Mouse (Mus musculus) hindbrain, embryonic 15.5 days (tissue): Measurements from ENCODE around the gene Bnip2. TPM values are rescaled to one million over a fixed set of nuclear protein-coding genes. Genes with fewer than 3 reads are reported as not detected.

Experiments
- ATAC-seq: fragments of 200-750 bp; cut with Nextera tagmentation; 2 replicates; pipeline ENCODE4 v1.8.0; 2017; ENCODE audit warnings: low read depth, moderate number of reproducible peaks, moderate TSS enrichment; ENCODE audit not compliant: low FRiP score
- H3K27ac ChIP-seq: fragments of 300-500 bp; sonication (generic); replicated peaks from 2 replicates; pipeline ENCODE4 v1.5.1; 2015; ENCODE audit warnings: mild to moderate bottlenecking, inconsistent platforms
- H3K27me3 ChIP-seq: fragments of 300-500 bp; sonication (generic); 2 replicates; pipeline ENCODE4 v1.6.1; 2015; ENCODE audit warnings: control low read depth, inconsistent platforms
- H3K36me3 ChIP-seq: fragments of 300-500 bp; sonication (generic); 2 replicates; pipeline ENCODE4 v1.6.1; 2015; ENCODE audit warnings: control low read depth, inconsistent platforms
- H3K4me1 ChIP-seq: fragments of 300-500 bp; sonication (generic); replicated peaks from 2 replicates; pipeline ENCODE4 v1.6.1; 2015; ENCODE audit warnings: control low read depth, inconsistent platforms
- H3K4me2 ChIP-seq: fragments of 300-500 bp; sonication (generic); 2 replicates; pipeline ENCODE4 v1.6.1; 2015; ENCODE audit warnings: moderate library complexity, mild to moderate bottlenecking, inconsistent platforms
- H3K4me3 ChIP-seq: fragments of 300-500 bp; sonication (generic); 2 replicates; pipeline ENCODE4 v1.5.1; 2015; ENCODE audit warnings: mild to moderate bottlenecking, inconsistent platforms
- H3K9ac ChIP-seq: fragments of 300-500 bp; sonication (generic); 2 replicates; pipeline ENCODE4 v1.6.1; 2015; ENCODE audit warnings: inconsistent platforms
- H3K9me3 ChIP-seq: fragments of 300-500 bp; sonication (generic); 2 replicates; pipeline ENCODE4 v1.6.1; 2016; ENCODE audit warnings: control low read depth, inconsistent platforms
- WGBS: fragments of 180-500 bp; shearing (Covaris S2); methylation state at CpG from one replicate; pipeline ENCODE4 v1.1.7; 2015; 5-methylcytosine and 5-hydroxymethylcytosine counted together
- polyA plus RNA-seq: library from polyadenylated mRNA; unstranded; fragments of >200 nt; fragmentation: Nextera tagmentation; extraction: Ambion mirVana; gene quantifications from 2 replicates; pipeline ENCODE4 v1.2.1, GENCODE M21; 2015

The Bnip2 gene
- polyA plus RNA-seq, 1 experiment from 2014 or later: 70.2 TPM

GRCm38 (mm10) chr9:70039597-70040385 lies 50.5 kb downstream of the Bnip2 start:
- Histone ChIP-seq H3K4me1 (no peaks in the 10 kb centered on the region), H3K27me3 (no peaks in the 10 kb centered on the region), H3K9ac (no peak overlapping the region), H3K36me3 (no peaks in the 10 kb centered on the region), H3K9me3 (no peaks in the 10 kb centered on the region), H3K4me3 (no peak overlapping the region), H3K27ac (no peak overlapping the region), H3K4me2 (no peak overlapping the region)
- ATAC-seq: no peak
- 85% methylated on average over 6 of the region's 6 CpGs for WGBS

- H3K27me3 ChIP-seq: no peaks in the 10 kb centered on the region
- no peaks in the 10 kb centered on the region for H3K36me3 ChIP-seq
- H3K9ac ChIP-seq: no peak overlapping the region
- no peak overlapping the region for H3K27ac ChIP-seq
- H3K4me3 ChIP-seq: no peak overlapping the region
- no peaks in the 10 kb centered on the region for H3K9me3 ChIP-seq
- WGBS: 89% methylated on average over 11 of the region's 11 CpGs
- H3K4me2 ChIP-seq: no peak overlapping the region
- no peaks in the 10 kb centered on the region for H3K4me1 ChIP-seq
- no peak for ATAC-seq
Measured at GRCm38 (mm10) chr9:70040570-70040969, 51.3 kb downstream of the Bnip2 start.

DNA sequence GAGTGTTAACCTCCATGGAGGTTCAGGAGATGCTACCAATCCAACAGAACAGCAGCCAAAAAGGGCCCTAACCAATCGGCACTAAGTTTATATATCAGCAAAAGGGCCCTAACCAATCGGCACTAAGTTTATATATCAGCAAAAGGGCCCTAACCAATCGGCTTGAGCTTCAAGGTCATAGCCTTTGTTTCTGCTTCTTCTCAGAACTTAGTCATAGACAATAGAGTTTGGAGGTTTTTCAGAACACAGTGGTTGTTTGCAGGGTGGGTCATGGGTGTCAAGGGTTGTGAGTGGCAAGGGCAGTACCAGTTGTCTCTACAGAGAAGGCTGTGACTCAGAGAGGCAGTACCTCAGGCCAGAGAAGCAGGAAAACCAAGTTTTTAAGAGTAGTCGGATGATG lies 52.9 kb downstream of the Bnip2 start:
- Histone ChIP-seq H3K4me3 (no peak overlapping the region), H3K4me2 (no peak overlapping the region), H3K4me1 (no peaks in the 10 kb centered on the region), H3K36me3 (no peaks in the 10 kb centered on the region), H3K9ac (no peak overlapping the region), H3K27me3 (no peaks in the 10 kb centered on the region), H3K9me3 (no peaks in the 10 kb centered on the region), H3K27ac (no peak overlapping the region)
- WGBS: 94% methylated on average over 4 of the region's 4 CpGs
- ATAC-seq: no peak

DNA sequence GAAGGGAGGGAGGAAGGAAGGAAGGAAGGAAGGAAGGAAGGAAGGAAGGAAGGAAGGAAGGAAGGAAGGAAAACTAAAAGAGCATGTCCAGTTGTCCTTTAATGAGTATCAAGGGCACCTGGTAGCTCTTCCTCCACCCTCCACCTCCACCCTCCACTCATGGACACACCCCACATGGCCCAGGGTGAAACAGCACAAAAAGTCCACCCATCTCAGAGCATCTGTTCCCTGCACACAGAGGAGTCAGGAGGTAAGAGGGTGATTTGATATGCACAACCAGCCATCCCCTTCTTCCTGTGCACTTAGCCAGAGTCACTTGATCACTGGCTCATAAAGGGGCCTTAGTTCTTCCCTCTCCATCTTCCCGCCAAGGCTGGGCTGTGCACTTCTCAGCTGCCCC lies 53.7 kb downstream of the Bnip2 start:
- H3K9ac ChIP-seq: no peak overlapping the region
- H3K27me3 ChIP-seq: no peaks in the 10 kb centered on the region
- ATAC-seq: no peak

GRCm38 (mm10) chr9:70044865-70045264 lies 55.6 kb downstream of the Bnip2 start:
- Histone ChIP-seq H3K9me3 (no peaks in the 10 kb centered on the region), H3K9ac (no peak overlapping the region), H3K36me3 (no peaks in the 10 kb centered on the region), H3K27ac (no peak overlapping the region), H3K4me1 (0 out of 2 replicates have a peak, but pooled peaks cover 5% of the 10 kb centered on the region), H3K4me3 (no peak overlapping the region), H3K4me2 (no peak overlapping the region), H3K27me3 (no peaks in the 10 kb centered on the region)
- no peak for ATAC-seq
- WGBS: 83% methylated on average over 2 of the region's 2 CpGs

More for the DNA sequence above, 53.7 kb downstream of the Bnip2 start:
- WGBS: 50% methylated on average over 1 of the region's 1 CpGs
- Histone ChIP-seq H3K4me1 (no peaks in the 10 kb centered on the region), H3K27ac (no peak overlapping the region), H3K4me3 (no peak overlapping the region), H3K9me3 (no peaks in the 10 kb centered on the region), H3K4me2 (no peak overlapping the region), H3K36me3 (no peaks in the 10 kb centered on the region)

DNA sequence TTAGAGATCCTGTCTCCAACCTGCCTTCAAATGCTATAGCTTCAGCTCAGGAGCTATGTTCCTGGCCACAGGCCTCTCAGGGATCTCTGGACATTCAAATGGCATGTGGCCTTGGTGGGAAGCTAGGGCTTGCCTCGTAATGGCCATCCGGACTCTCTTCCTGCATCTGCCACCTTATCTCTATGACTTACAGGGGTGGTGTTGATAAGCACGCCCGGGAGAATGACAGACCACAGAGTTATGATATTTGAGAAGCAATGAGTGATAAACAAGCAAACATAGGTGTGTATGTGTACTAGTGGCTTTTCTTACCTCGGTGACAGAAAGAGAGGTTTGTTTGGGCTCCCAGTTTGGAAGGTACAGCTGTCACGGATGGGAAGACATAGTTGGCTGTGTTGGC lies 57.0 kb downstream of the Bnip2 start:
- ATAC-seq: no peak
- WGBS: 91% methylated on average over 6 of the region's 6 CpGs

DNA sequence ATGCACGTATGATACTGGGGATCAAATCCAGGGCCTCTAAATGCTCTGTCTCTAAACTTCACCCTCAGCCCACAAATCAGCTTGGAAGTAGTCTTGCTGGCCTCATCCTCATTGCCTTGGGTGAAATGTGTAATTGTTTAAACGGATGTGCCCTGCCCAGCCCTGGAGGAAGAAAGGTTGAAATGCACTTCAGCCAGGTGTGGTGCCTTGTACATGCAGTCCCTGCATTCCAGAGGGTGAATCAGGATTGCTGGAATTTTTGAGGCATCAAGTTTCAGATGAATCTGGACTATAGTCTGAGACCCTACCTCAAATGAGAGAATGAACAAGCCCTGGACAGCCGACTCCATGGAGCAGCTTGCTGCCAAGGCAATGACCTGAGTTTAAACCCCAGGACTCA lies 58.6 kb downstream of the Bnip2 start:
- no peak overlapping the region for H3K27ac ChIP-seq
- 76% methylated on average over 3 of the region's 3 CpGs for WGBS
- no peak for ATAC-seq
- H3K9ac ChIP-seq: no peak overlapping the region
- H3K4me3 ChIP-seq: no peak overlapping the region
- no peaks in the 10 kb centered on the region for H3K9me3 ChIP-seq
- H3K4me1 ChIP-seq: 0 out of 2 replicates have a peak, but pooled peaks cover 5% of the 10 kb centered on the region
- H3K4me2 ChIP-seq: no peak overlapping the region
- H3K36me3 ChIP-seq: no peaks in the 10 kb centered on the region
- H3K27me3 ChIP-seq: no peaks in the 10 kb centered on the region

More for the DNA sequence above, 57.0 kb downstream of the Bnip2 start:
- H3K27me3 ChIP-seq: no peaks in the 10 kb centered on the region
- H3K4me3 ChIP-seq: no peak overlapping the region
- 0 out of 2 replicates have a peak, but pooled peaks cover 5% of the 10 kb centered on the region for H3K4me1 ChIP-seq
- H3K9ac ChIP-seq: no peak overlapping the region
- no peaks in the 10 kb centered on the region for H3K36me3 ChIP-seq
- H3K9me3 ChIP-seq: no peaks in the 10 kb centered on the region
- H3K4me2 ChIP-seq: no peak overlapping the region
- H3K27ac ChIP-seq: no peak overlapping the region

DNA sequence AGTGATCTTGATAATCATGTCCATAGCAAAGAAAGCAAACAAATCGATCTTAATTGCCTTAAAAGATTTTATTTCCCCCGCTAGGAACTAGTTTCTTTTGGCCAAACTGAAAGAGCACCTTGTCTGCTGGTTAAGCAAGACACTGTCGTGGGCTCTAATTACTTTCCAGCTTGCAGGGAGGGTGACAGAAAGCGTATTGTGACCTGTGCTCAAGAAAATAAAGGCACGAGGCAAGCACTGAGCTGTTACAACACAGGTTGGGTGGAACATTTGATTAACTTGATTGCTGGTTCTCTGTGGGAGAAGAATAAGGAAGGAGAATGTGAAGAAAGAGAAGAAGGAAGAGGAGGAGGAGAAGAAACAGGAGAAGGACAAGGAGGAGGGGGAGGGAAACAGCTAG lies 59.0 kb downstream of the Bnip2 start:
- 60% methylated on average over 5 of the region's 5 CpGs for WGBS
- H3K4me1 ChIP-seq: 0 out of 2 replicates have a peak, but pooled peaks cover 5% of the 10 kb centered on the region

DNA sequence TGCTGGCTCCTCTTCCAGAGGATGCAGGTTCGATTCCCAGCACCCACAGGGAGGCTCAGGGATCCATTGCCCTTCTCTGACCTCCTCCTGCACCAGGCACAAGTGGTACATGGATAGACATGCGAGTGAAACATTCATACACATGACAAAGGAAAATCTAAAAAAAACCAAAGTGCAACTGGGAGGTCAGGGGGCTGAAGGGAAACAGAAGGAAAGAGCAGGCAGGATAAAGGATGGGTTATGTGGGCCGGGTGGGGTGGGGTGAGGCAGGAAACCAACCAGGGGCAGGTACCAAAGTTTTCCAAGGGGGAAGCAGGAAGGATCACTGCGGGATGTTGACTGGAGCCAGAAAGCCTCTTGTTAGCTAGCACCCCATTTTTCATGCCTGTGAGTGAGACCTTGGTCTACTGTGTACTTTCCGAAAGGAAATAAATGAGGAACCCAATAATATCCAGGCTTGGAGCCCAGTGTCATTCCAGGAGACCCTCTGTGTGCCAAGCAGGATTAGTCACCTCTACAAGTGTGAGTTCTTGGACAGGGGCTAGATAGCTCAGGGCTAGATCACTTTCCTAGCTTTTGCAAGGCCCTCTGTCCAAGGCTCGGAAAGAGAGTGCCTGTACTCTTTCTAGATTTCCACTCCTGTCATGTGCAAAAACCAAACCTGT lies 59.6 kb downstream of the Bnip2 start:
- no peaks in the 10 kb centered on the region for H3K36me3 ChIP-seq
- H3K4me1 ChIP-seq: 0 out of 2 replicates have a peak, but pooled peaks cover 5% of the 10 kb centered on the region
- no peak overlapping the region for H3K9ac ChIP-seq
- no peaks in the 10 kb centered on the region for H3K9me3 ChIP-seq
- H3K27ac ChIP-seq: no peak overlapping the region
- H3K4me2 ChIP-seq: no peak overlapping the region
- H3K4me3 ChIP-seq: no peak overlapping the region
- no peak for ATAC-seq
- 59% methylated on average over 6 of the region's 6 CpGs for WGBS
- no peaks in the 10 kb centered on the region for H3K27me3 ChIP-seq

More for the DNA sequence above, 59.0 kb downstream of the Bnip2 start:
- Histone ChIP-seq H3K4me2 (no peak overlapping the region), H3K4me3 (no peak overlapping the region), H3K27me3 (no peaks in the 10 kb centered on the region), H3K9ac (no peak overlapping the region), H3K36me3 (no peaks in the 10 kb centered on the region), H3K9me3 (no peaks in the 10 kb centered on the region), H3K27ac (no peak overlapping the region)
- no peak for ATAC-seq

GRCm38 (mm10) chr9:70049416-70049783 lies 60.1 kb downstream of the Bnip2 start:
- H3K4me2 ChIP-seq: no peak overlapping the region
- H3K27me3 ChIP-seq: no peaks in the 10 kb centered on the region
- no peak overlapping the region for H3K27ac ChIP-seq
- no peaks in the 10 kb centered on the region for H3K36me3 ChIP-seq
- 34% methylated on average over 3 of the region's 3 CpGs for WGBS
- no peak for ATAC-seq
- H3K9me3 ChIP-seq: no peaks in the 10 kb centered on the region
- no peak overlapping the region for H3K9ac ChIP-seq
- no peak overlapping the region for H3K4me3 ChIP-seq
- 0 out of 2 replicates have a peak, but pooled peaks cover 5% of the 10 kb centered on the region for H3K4me1 ChIP-seq

GRCm38 (mm10) chr9:70049839-70050238 lies 60.6 kb downstream of the Bnip2 start:
- no peak overlapping the region for H3K9ac ChIP-seq
- H3K27me3 ChIP-seq: no peaks in the 10 kb centered on the region
- H3K9me3 ChIP-seq: no peaks in the 10 kb centered on the region
- 0 out of 2 replicates have a peak, but pooled peaks cover 5% of the 10 kb centered on the region for H3K4me1 ChIP-seq
- no peak overlapping the region for H3K4me3 ChIP-seq
- H3K36me3 ChIP-seq: no peaks in the 10 kb centered on the region
- H3K4me2 ChIP-seq: no peak overlapping the region
- no peak for ATAC-seq
- 51% methylated on average over 8 of the region's 8 CpGs for WGBS
- no peak overlapping the region for H3K27ac ChIP-seq

- Histone ChIP-seq H3K4me1 (0 out of 2 replicates have a peak, but pooled peaks cover 5% of the 10 kb centered on the region), H3K4me3 (no peak overlapping the region), H3K9ac (no peak overlapping the region), H3K27me3 (no peaks in the 10 kb centered on the region), H3K9me3 (no peaks in the 10 kb centered on the region), H3K27ac (no peak overlapping the region), H3K36me3 (no peaks in the 10 kb centered on the region), H3K4me2 (no peak overlapping the region)
- no peak for ATAC-seq
- WGBS: 55% methylated on average over 3 of the region's 3 CpGs
Measured at GRCm38 (mm10) chr9:70052730-70053129, 63.5 kb downstream of the Bnip2 start.
